Mouse (Mus musculus) E14TG2a.4 (cell line): ENCODE results near the gene Rnf212.

Source experiments
- H3K27me3 ChIP-seq: 2 replicates; pipeline ENCODE4 v1.6.1; 2014; ENCODE audit warnings: low read length, control low read depth; ENCODE audit not compliant: insufficient read depth
- H3K36me3 ChIP-seq: 2 replicates; pipeline ENCODE4 v1.6.1; 2014; ENCODE audit warnings: low read length, control low read depth; ENCODE audit not compliant: insufficient read depth
- H3K4me1 ChIP-seq: replicated peaks from 2 replicates; pipeline ENCODE4 v1.6.1; 2014; ENCODE audit warnings: low read depth, low read length, control low read depth
- H3K4me3 ChIP-seq: replicated peaks from 2 replicates; pipeline ENCODE4 v1.5.1; 2014; ENCODE audit warnings: mild to moderate bottlenecking, low read length
- H3K9me3 ChIP-seq: 2 replicates; pipeline ENCODE4 v1.6.1; 2014; ENCODE audit warnings: low read length, control low read depth
- CTCF ChIP-seq: conservative IDR thresholded peaks from 2 replicates; pipeline ENCODE4 v1.5.1; 2014; ENCODE audit warnings: low read length
- NANOG ChIP-seq: IDR thresholded peaks from 2 replicates; pipeline ENCODE4 v1.6.1; 2014; ENCODE audit warnings: borderline replicate concordance, low read length, mixed read lengths
- POU5F1 ChIP-seq: IDR thresholded peaks from 2 replicates; pipeline ENCODE4 v1.6.1; 2014; ENCODE audit warnings: low read length, borderline replicate concordance

Gene Rnf212

GRCm38 (mm10) chr5:108750328-108751210 lies 24.2 kb downstream of the Rnf212 start:
- Histone ChIP-seq H3K27me3 (no peaks in the 10 kb centered on the region; the same call in 1 of the 2 replicates), H3K4me1 (no peaks in the 10 kb centered on the region), H3K36me3 (no peaks in the 10 kb centered on the region), H3K4me3 (no peak overlapping the region), H3K9me3 (no peaks in the 10 kb centered on the region)
- TF ChIP-seq NANOG, result no peak
- TF ChIP-seq CTCF, result no peak
- TF ChIP-seq POU5F1, result no peak

DNA sequence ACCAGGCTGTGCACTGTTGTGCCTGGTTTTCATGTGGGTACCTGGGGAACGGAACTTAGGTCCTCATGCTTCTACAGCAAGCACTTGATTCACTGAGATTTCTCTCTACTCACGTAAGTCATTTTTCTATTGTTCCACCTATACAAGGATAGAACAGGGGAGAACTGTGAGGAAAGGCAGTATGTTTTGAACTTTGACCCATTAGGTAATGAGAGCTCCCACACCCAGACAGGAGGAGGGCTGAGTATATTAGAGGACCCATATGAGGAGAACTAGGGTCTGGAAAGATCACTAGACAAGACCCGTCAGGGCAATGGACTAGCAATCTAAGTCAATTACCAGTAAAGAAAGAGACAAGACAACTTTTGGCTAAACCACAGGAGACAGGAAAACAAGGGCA lies 30.2 kb downstream of the Rnf212 start:
- Histone ChIP-seq H3K4me3 (no peak overlapping the region), H3K9me3 (no peaks in the 10 kb centered on the region)
- no peak for TF ChIP-seq POU5F1
- no peak for TF ChIP-seq CTCF
- no peak for TF ChIP-seq NANOG

GRCm38 (mm10) chr5:108743856-108744255 lies 30.9 kb downstream of the Rnf212 start:
- peak; percentile 72 for TF ChIP-seq CTCF
- TF ChIP-seq POU5F1, result no peak
- TF ChIP-seq NANOG, result no peak
- Histone ChIP-seq H3K27me3 (no peaks in the 10 kb centered on the region; the same call in 1 of the 2 replicates), H3K4me3 (no peak overlapping the region), H3K9me3 (no peaks in the 10 kb centered on the region), H3K36me3 (no peaks in the 10 kb centered on the region), H3K4me1 (no peaks in the 10 kb centered on the region)

More for the DNA sequence above, 30.2 kb downstream of the Rnf212 start:
- Histone ChIP-seq H3K36me3 (no peaks in the 10 kb centered on the region), H3K27me3 (no peaks in the 10 kb centered on the region; the same call in 1 of the 2 replicates), H3K4me1 (no peaks in the 10 kb centered on the region)

- Histone ChIP-seq H3K36me3 (no peaks in the 10 kb centered on the region), H3K4me1 (no peaks in the 10 kb centered on the region), H3K9me3 (no peaks in the 10 kb centered on the region), H3K27me3 (no peaks in the 10 kb centered on the region; the same call in 1 of the 2 replicates), H3K4me3 (no peak overlapping the region)
- TF ChIP-seq CTCF, result no peak
Observed at GRCm38 (mm10) chr5:108742596-108742995, 32.2 kb downstream of the Rnf212 start.

DNA sequence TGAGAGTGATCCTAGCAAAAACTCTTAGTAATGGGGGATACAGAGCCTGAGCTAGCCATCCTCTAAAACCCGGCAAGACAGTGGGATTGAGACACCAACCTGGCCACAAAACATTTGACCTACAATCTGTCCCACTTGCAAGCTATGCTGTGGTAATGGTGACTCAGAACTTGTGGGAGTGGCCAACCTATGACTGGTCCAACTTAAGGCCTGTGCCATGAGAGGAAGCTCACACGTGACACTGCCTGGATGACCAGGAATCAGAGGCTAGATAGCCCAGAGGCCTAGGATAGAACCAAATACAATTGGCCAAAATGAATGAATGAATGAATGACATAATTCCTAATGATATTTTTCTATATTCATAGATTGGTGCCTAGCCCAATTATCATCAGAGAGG lies 32.9 kb downstream of the Rnf212 start:
- no peaks in the 10 kb centered on the region for H3K4me1 ChIP-seq
- TF ChIP-seq NANOG (no peak), CTCF (no peak), POU5F1 (no peak)
- H3K27me3 ChIP-seq, result no peaks in the 10 kb centered on the region; the same call in 1 of the 2 replicates
- H3K9me3 ChIP-seq, result no peaks in the 10 kb centered on the region
- no peak overlapping the region for H3K4me3 ChIP-seq
- H3K36me3 ChIP-seq, result no peaks in the 10 kb centered on the region

- Histone ChIP-seq H3K4me1 (no peaks in the 10 kb centered on the region), H3K36me3 (no peaks in the 10 kb centered on the region), H3K9me3 (no peaks in the 10 kb centered on the region), H3K4me3 (no peak overlapping the region), H3K27me3 (no peaks in the 10 kb centered on the region)
- TF ChIP-seq NANOG (no peak), CTCF (no peak), POU5F1 (no peak)
Observed at GRCm38 (mm10) chr5:108727425-108727824, 47.4 kb downstream of the Rnf212 start.

- Histone ChIP-seq H3K9me3 (no peaks in the 10 kb centered on the region), H3K4me1 (no peaks in the 10 kb centered on the region), H3K27me3 (no peaks in the 10 kb centered on the region), H3K4me3 (no peak overlapping the region), H3K36me3 (no peaks in the 10 kb centered on the region)
- TF ChIP-seq CTCF, result peak; percentile 78
- no peak for TF ChIP-seq POU5F1
Observed at GRCm38 (mm10) chr5:108726557-108727248, 48.1 kb downstream of the Rnf212 start.

GRCm38 (mm10) chr5:108724006-108724405 lies 50.8 kb downstream of the Rnf212 start:
- no peaks in the 10 kb centered on the region for H3K36me3 ChIP-seq
- no peaks in the 10 kb centered on the region for H3K9me3 ChIP-seq
- H3K27me3 ChIP-seq, result no peaks in the 10 kb centered on the region
- H3K4me3 ChIP-seq, result no peak overlapping the region
- H3K4me1 ChIP-seq, result 0 out of 2 replicates have a peak, but pooled peaks cover 3% of the 10 kb centered on the region
- no peak for TF ChIP-seq NANOG
- TF ChIP-seq POU5F1, result no peak
- no peak for TF ChIP-seq CTCF

- no peaks in the 10 kb centered on the region for H3K9me3 ChIP-seq
- H3K4me3 ChIP-seq, result no peak overlapping the region
- no peaks in the 10 kb centered on the region for H3K36me3 ChIP-seq
- peaks cover 15% of the 10 kb centered on the region for H3K27me3 ChIP-seq
- H3K4me1 ChIP-seq, result 0 out of 2 replicates have a peak, but pooled peaks cover 3% of the 10 kb centered on the region
- TF ChIP-seq POU5F1, result no peak
- TF ChIP-seq NANOG, result no peak
- TF ChIP-seq CTCF, result no peak
Observed at GRCm38 (mm10) chr5:108719761-108720160, 55.0 kb downstream of the Rnf212 start.
